Mouse (Mus musculus) E14TG2a.4 (cell line): ENCODE measurements around the gene Spast.
A peak's percentile ranks its signal among the peaks of the same experiment; 100 is the strongest.

ENCODE experiments used
- CTCF ChIP-seq: conservative IDR thresholded peaks from 2 replicates; pipeline ENCODE4 v1.5.1; 2014; ENCODE audit warnings: low read length
- NANOG ChIP-seq: IDR thresholded peaks from 2 replicates; pipeline ENCODE4 v1.6.1; 2014; ENCODE audit warnings: borderline replicate concordance, low read length, mixed read lengths

DNA sequence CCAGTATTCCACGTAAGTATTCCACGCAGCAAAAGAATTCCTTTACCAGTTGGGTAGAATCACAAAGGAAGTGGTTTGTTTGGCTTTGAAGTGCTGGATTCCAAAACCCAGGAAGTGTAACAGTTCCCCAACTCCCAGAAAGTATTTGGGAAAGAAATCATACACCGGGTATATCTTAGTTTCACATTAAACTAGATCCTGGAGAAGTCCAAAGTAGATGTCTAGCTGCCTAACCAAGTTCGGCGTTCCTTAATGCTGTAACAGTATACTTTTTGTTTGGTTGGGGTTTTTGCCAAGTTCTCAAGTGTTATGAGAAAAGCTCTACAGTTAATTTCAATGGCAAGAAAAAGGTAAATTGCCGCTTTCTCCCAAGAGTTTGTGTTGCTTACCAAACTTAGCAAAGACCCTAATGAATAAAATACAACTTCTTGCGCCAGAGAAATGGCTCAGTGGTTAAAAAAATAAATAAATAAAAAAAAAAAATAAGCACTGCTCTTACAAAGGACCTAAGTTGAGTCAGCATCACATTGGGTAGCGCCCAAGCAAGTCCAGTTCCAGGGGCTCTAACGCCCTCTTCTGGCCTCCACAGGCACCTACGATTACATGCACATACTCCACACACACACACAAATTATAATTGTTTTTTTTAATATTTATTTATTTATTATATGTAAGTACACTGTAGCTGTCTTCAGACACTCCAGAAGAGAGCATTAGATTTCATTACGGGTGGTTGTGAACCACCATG, 42.5 kb upstream of the Spast start:
- peak; percentile 23 for TF ChIP-seq CTCF
- TF ChIP-seq NANOG = no peak
